Mouse (Mus musculus) cerebellum, adult (tissue): Measurements from ENCODE around the gene Dgke.
"Not testable (repeated sequence)": the region's sequence is repeated elsewhere in the genome, so short reads cannot be mapped to it uniquely, and the experiment has no call there.

Source experiments
- ATAC-seq: cut with Nextera tagmentation; 2 replicates; pipeline ENCODE4 v1.9.2; 2017; ENCODE audit warnings: mild to moderate bottlenecking, moderate library complexity, mixed read lengths; ENCODE audit not compliant: insufficient number of reproducible peaks, low FRiP score, low TSS enrichment

Gene Dgke

GRCm38 (mm10) chr11:89076370-89076821 lies 9.7 kb upstream of the Dgke start:
- ATAC-seq: no peak

GRCm38 (mm10) chr11:89074783-89075413 lies 8.2 kb upstream of the Dgke start:
- no peak for ATAC-seq

GRCm38 (mm10) chr11:89073541-89073940 lies 6.9 kb upstream of the Dgke start, which contains the start of gene Gm525:
Gene Gm525 (plus strand): TSS chr11:89073841.
- ATAC-seq: no peak

- ATAC-seq: no peak
Measured at GRCm38 (mm10) chr11:89071522-89071921, 4.9 kb upstream of the Dgke start.

- ATAC-seq: no peak
Measured at GRCm38 (mm10) chr11:89069303-89069702, 2.7 kb upstream of the Dgke start.

GRCm38 (mm10) chr11:89068649-89069048 lies 2.0 kb upstream of the Dgke start:
- no peak for ATAC-seq

GRCm38 (mm10) chr11:89067871-89068490 lies 1.3 kb upstream of the Dgke start:
- ATAC-seq: no peak

GRCm38 (mm10) chr11:89067301-89067822 lies 712 bp upstream of the Dgke start:
- no peak for ATAC-seq

GRCm38 (mm10) chr11:89066126-89066525 lies 524 bp downstream of the Dgke start:
- no peak for ATAC-seq

GRCm38 (mm10) chr11:89065297-89065696 lies 1.4 kb downstream of the Dgke start:
- no peak for ATAC-seq

- no peak for ATAC-seq
Measured at GRCm38 (mm10) chr11:89064312-89064711, 2.3 kb downstream of the Dgke start.

GRCm38 (mm10) chr11:89061362-89061761 lies 5.3 kb downstream of the Dgke start:
- no peak for ATAC-seq

- peak; percentile 91 for ATAC-seq
Measured at GRCm38 (mm10) chr11:89060423-89061089, 6.1 kb downstream of the Dgke start.

GRCm38 (mm10) chr11:89059919-89060422 lies 6.7 kb downstream of the Dgke start:
- peak; percentile 38; the same call in 1 of the 2 replicates for ATAC-seq

- ATAC-seq: no peak
Measured at GRCm38 (mm10) chr11:89058515-89059270, 8.0 kb downstream of the Dgke start.

GRCm38 (mm10) chr11:89055931-89056690 lies 10.5 kb downstream of the Dgke start:
- ATAC-seq: no peak

- no peak for ATAC-seq
Measured at GRCm38 (mm10) chr11:89051767-89052166, 14.9 kb downstream of the Dgke start.

GRCm38 (mm10) chr11:89046021-89046420 lies 20.6 kb downstream of the Dgke start:
- ATAC-seq: no peak

GRCm38 (mm10) chr11:89045501-89045900 lies 21.1 kb downstream of the Dgke start:
- ATAC-seq: not testable (repeated sequence)

- no peak for ATAC-seq
Measured at GRCm38 (mm10) chr11:89043046-89043445, 23.6 kb downstream of the Dgke start.
